Mouse (Mus musculus): Measurements from ENCODE around the gene Egr2.

DNA sequence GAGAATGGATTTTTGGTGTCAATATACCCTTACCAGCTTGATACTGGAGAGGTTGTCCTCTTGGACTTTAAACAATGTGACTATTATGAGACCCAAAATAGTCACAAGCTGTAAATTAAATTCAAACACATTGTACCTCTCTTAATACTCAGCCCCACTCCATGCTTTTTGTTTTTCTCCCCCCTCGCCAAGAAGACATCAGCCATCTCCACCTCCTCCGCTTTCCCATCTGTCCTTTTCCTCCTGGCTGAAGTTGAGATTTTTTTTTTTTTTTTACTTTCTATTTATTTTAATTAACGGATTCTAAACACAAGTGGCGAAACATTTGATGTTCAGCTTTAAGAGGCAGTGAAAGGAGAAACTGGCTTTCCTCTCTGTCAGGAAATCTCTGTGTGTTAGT lies 22.8 kb downstream of the Egr2 start:
- TF ChIP-seq POLR2A (IDR thresholded peaks at IDR 0.05; ENCODE audit: low read depth, low read length) (no peak), CTCF (IDR thresholded peaks at IDR 0.05; ENCODE audit: extremely low read depth, insufficient read depth, insufficient read length, insufficient replicate concordance) (no peak)
